Mouse (Mus musculus): ENCODE data around the gene Gm11444. TPM values are rescaled to one million over a fixed set of nuclear protein-coding genes. Genes with fewer than 3 reads are reported as not detected.

Gm11444 gene
- polyA plus RNA-seq, 1 experiment: not detected

GRCm38 (mm10) chr11:85814678-85815077 is 35.5 kb downstream of the Gm11444 start:
- no peak for TF ChIP-seq GATA1 (IDR thresholded peaks at IDR 0.05; ENCODE audit: low read length)

- no peak for TF ChIP-seq GATA1 (IDR thresholded peaks at IDR 0.05; ENCODE audit: low read length)
These were observed 37.7 kb downstream of the Gm11444 start for GRCm38 (mm10) chr11:85812201-85812966.

GRCm38 (mm10) chr11:85811676-85812075 is 38.5 kb downstream of the Gm11444 start:
- TF ChIP-seq GATA1 (IDR thresholded peaks at IDR 0.05; ENCODE audit: low read length): no peak

GRCm38 (mm10) chr11:85811229-85811628 is 38.9 kb downstream of the Gm11444 start:
- TF ChIP-seq GATA1 (IDR thresholded peaks at IDR 0.05; ENCODE audit: low read length): no peak

- TF ChIP-seq GATA1 (IDR thresholded peaks at IDR 0.05; ENCODE audit: low read length): no peak
These were observed 42.8 kb downstream of the Gm11444 start for GRCm38 (mm10) chr11:85807353-85807752.

- TF ChIP-seq GATA1 (IDR thresholded peaks at IDR 0.05; ENCODE audit: low read length): no peak
These were observed 44.4 kb downstream of the Gm11444 start for GRCm38 (mm10) chr11:85805779-85806178.

- no peak for TF ChIP-seq GATA1 (IDR thresholded peaks at IDR 0.05; ENCODE audit: low read length)
These were observed 46.1 kb downstream of the Gm11444 start for GRCm38 (mm10) chr11:85804048-85804447.

- no peak for TF ChIP-seq GATA1 (IDR thresholded peaks at IDR 0.05; ENCODE audit: low read length)
These were observed 49.8 kb downstream of the Gm11444 start for GRCm38 (mm10) chr11:85800380-85800779.

- TF ChIP-seq GATA1 (IDR thresholded peaks at IDR 0.05; ENCODE audit: low read length): no peak
These were observed 50.3 kb downstream of the Gm11444 start for GRCm38 (mm10) chr11:85799856-85800255.

GRCm38 (mm10) chr11:85799456-85799855 is 50.7 kb downstream of the Gm11444 start:
- TF ChIP-seq GATA1 (IDR thresholded peaks at IDR 0.05; ENCODE audit: low read length): no peak

Other genes starting within 250 kb of the Gm11444 start
- 0.26 and 0.28 TPM in 2 replicates for gene Tbx2, start 17.8 kb downstream of the Gm11444 start, polyA plus RNA-seq (2012)
- not detected in 2 replicates for gene Tbx4, start 36.1 kb upstream of the Gm11444 start, polyA plus RNA-seq (2012)

All from G1E-ER4 (cell line).